Mouse (Mus musculus) mature B cell (primary cell): ENCODE data around the gene Prkag1.

Experiments
- in situ Hi-C: fragments of 300-500 bp; cut with MboI; formaldehyde crosslinking; loops from 2 replicates; pipeline ENCODE4 v1.14.3; 2019

The Prkag1 gene

DNA sequence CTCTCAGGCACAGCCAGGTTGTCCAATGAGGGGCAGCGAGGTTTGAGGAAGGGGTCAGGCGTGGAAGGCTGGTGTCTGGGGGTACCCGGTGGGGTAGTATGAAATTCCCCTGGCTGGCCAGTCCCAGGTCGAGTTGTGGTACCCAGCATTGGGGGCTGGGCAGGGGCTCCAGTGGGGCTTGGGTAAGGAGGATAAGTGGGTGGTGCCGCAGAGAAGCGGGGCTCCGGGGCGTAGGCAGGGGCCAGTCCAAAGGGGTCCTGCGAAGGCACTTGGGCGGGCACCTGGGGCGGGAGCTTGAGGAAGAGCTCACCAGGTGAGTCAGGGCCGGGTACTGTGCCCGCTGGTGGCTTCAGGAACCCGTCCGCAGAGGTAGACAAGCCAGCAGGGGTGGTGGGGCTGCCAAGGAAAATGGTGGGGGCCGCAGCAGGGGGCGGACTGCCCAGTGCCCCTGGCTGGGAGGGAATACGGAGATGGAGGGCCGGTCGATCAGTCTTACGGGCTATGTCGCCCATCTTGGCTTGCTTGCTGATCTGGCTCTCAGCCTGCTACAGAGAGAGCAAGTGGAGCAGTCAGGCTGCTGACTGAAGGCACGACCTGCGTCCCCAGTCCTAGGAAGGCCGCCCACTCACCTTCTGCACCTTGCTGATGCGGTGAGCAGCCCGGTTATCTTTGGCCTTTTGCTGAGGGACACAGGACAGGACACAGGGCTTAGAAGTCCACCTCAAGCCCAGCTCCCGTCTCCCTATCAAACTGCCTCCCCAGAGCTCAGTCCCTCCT, 22.0 kb upstream of the Prkag1 start:
- in situ Hi-C loops, result no loop called here

DNA sequence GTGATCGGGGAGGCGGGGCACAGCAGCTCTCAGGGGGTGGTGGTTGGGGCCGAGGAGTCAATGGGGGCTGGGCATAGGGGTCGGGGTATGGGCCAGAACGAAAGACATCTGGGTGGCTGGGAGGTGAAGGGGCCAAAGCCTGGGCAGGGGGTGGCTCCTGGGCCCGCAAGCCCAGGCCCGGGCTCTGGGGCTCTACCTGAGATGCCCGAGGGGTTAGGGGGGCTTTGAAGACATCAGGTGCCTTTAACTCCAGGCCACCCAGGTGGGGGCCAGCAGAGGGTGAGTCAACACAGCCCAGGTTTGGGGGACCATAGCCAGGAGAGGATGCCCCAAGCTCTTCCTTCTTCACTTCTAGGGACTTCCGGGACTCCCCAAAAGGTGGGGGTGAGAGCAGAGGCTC, 21.4 kb upstream of the Prkag1 start:
- in situ Hi-C loops, result no loop called here

DNA sequence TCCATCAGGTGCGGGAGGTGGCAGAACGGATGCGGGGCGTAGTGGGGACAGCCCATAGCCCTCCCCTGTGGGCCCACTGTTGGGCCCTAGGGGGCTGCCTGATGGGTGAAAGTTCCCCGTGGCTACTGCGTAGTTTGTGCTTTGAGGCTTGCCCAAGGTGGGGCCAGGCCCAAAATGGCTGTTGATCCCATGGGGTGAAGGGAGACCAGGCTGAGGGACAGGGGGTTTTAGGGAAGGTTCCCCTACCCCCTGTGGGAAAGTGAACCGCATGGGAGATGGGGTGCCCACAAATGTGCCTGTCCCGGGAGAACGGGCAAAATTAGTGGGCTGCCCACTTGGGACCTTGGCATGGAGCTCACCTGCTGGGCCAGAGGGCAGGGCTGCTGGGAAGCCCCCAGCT, 20.8 kb upstream of the Prkag1 start:
- in situ Hi-C loops, result no loop called here

- in situ Hi-C loops, result no loop called here
These were observed 20.0 kb upstream of the Prkag1 start for GRCm38 (mm10) chr15:98851229-98851818.

DNA sequence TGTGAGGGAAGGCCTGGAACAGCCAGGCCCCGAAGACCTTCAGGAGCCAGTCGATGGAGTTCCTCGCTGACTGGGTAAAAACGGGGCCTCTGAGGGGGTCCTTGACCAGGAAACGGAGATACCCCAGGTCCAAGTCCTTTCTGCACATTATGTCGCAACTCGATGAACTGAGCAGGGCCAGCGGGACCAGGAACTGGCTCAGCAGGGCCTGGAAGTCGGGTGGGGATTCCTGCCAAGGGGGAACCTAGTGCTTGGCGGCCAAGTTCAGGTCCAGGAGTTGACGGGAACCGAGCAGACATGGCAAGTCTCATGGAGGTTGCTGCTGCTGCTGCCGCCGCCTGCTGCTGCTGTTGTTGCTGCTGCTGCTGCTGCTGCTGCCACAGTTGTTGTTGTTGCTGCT, 19.3 kb upstream of the Prkag1 start:
- in situ Hi-C loops, result no loop called here

DNA sequence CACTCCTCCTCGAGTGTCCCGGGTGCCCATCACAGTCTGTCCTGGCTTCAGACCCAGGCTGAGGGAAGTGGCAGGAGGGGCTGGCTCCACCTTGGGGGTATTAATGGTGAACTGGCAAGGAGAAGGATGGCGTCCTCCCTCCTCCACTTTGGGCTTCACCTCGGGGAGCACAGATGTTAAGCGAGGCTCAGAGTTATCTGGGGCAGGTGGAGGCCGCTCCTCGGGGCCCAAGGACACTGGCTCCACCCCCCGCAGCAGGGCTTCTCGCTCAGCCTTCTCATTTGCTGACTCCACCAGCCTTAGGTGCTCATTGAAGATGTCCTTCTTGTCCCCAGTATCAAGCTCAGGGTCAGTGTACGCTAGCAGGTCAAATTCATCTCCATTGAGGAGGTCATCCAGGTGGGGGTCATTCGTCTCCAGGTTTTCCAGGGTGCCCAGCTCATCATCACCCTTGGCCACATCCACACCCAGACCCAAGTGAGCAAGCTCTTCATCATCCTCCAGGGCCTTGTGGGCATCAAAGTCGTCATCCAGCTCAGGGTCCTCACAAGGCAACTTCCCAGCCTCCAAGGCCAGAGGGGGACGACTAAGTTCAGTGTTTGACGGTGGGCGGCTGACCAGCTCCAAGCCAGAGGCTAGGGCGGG, 18.8 kb upstream of the Prkag1 start:
- in situ Hi-C loops, result no loop called here

GRCm38 (mm10) chr15:98849165-98849564, 17.8 kb upstream of the Prkag1 start:
- in situ Hi-C loops, result no loop called here

- in situ Hi-C loops, result no loop called here
These were observed 14.8 kb upstream of the Prkag1 start for GRCm38 (mm10) chr15:98846140-98846539.

DNA sequence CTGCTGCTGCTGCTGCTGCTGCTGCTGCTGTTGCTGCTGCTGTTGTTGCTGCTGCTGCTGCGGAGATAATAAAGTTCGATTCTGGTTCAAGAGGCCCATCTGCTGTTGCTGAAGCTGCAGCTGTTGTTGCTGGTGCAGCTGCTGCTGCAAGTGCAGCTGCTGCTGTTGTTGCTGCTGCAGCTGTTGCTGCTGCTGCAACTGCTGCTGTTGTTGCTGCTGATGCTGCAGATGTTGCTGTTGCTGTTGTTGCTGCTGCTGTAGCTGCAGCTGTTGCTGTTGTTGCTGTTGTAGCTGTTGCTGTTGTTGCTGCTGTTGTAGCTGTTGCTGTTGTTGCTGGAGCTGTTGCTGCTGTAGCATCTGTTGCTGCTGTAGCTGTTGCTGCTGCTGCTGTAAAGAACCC, 13.8 kb upstream of the Prkag1 start:
- in situ Hi-C loops, result no loop called here

- in situ Hi-C loops, result no loop called here
These were observed 12.4 kb upstream of the Prkag1 start for GRCm38 (mm10) chr15:98843595-98844223.

- in situ Hi-C loops, result no loop called here
These were observed 8.6 kb upstream of the Prkag1 start for GRCm38 (mm10) chr15:98839671-98840585.

DNA sequence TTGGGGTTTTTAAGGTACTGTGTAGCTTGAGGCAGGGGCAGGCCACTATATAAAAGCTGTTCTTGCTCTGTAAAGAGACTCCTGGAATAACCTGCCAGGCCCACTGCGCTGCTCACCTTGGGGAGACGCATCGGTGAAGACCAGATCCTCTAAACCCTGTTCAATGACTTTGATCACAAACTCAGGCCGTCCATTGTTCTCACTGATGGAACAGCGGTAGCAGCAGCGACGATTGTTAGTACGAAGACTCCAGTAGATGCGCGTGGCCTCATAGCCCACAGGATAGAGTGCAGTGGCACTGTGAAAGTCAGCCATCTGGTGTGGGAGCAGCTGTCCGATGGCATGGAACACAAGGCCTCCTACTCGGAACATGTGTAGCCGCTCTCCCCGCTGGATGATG, 7.8 kb upstream of the Prkag1 start:
- in situ Hi-C loops, result no loop called here

GRCm38 (mm10) chr15:98837743-98838103, 6.4 kb upstream of the Prkag1 start:
- in situ Hi-C loops, result no loop called here

DNA sequence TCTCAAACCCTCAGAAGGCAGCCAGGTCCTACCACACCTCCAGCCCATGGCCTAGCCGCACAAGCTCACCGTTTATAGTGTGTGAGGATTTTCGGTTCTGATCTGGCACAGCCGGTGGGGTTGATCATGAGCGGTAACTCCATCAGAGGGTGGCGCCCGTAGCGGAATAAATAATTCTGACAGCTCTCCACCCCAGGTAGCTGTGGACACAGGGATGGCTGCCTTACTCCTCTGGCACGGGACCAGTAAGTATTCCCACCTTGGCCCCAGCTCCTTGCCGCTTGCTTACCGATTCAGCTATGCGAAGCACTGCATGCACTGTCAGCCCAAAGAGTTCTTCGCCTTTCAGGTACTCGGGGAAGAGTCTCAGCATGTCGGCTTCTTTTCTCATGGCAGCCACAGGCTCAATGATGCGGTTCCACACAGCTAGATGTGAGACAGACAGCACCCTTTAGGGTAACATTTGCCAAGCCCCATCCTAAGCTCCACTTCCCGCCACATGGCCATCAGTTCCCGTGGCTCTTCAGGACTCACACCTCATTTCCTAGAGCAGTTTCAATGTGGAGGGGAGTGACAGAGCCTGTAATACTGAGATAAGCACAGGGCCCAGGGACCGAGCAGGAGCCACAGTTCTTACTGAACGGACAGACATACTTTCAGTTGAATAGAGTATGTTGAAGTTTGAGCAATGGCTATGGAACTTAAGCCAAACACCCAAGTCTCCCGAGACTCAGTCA, 5.9 kb upstream of the Prkag1 start:
- in situ Hi-C loops, result no loop called here

- in situ Hi-C loops, result no loop called here
These were observed 4.0 kb upstream of the Prkag1 start for GRCm38 (mm10) chr15:98835291-98835690.

DNA sequence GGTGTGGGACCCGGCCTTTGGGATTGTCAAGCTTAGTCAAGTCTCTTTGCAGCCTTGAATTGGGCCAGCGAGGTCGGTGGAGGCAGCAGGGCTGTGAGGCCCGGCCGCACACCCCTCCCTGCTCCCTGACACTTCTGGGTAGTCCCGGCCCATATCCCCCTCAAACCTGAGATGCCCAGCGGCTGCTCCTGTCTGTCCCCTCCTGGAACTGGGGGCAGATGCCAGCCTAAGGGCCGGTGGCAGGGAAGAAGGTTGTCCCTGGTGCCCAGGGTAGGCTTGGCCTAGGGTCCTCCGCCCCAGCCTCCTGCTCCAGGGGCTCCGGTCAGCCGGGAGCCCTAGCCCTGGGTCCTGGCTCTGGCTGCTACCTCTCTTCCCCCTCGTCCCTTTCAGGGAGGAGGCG, 2.7 kb upstream of the Prkag1 start:
- in situ Hi-C loops, result no loop called here

DNA sequence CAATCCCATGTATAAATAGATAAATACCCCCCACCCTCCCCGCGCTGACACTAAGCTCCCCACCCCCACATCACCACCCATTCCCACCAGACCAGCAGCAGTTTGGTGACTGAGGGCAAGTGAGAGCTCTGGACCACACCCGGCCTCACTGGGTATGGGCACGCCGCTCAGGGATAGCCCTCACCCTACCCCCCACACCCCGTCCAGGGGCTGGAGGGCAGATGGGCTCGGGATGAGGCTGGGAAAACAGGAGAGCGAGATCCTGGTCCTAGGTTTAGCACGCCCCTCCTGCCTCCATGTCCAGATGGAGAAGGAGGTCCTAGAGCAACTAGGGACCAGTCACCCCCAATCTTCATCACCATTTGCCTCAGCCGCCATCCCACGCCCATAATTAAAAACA, 2.0 kb upstream of the Prkag1 start:
- in situ Hi-C loops, result no loop called here

DNA sequence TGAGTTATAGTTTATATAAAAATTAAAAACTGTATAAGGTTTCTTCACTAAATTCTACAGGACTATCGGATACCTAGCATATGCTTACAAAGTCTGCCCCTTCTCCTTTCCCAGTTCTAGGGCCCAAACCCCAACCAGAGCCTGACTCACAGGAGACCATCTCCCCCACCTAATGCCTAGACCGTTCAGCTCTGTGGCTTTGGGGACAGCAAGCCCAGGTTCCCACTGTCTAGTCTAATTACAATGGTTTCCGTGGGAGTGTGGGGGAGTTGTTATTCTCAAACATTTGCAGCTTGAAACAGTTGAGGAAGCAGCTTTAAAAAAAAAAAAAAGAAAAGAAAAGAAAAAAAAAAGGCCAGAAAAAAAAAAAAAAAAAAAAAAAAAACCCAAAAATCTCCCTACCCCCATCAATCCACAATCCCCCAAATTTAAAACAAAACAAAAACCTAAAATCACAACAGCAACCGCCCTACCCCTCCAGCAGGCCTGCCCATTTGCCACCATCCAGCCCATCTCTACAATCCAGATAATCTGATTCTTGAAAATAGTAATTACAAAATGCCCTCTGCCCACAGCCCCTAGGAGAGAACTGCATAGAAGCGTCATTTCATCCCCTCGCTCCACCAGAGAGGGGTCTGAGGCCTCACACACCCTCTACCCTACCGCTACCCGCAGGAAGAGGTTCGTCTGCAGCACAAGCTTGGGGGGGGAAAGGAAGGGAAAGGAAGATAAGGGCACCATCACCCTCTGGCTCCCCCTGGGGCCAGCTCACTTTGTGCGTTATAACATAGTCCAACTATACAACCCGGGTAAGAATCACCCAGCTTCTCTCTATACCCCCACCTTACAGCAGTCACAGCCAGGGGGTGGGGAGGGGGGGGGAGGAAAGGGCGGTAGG, 1.1 kb upstream of the Prkag1 start:
- in situ Hi-C loops, result no loop called here

DNA sequence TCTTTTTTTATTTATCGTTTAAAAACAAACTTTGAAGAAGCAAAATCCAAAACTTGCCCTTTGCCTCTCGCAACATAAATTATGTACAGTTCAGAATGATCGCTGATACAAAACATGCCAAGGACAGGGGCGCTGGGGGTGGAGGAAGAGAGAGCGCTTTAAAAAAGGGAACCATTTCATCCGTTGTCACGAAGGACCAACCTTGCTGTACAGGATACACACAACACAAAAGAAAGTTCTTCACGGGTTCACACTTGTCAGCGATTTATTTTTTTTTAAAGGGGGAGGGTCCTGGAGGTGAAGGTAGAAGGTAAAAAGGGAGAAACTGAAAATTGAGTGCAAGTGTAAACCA, 339 bp upstream of the Prkag1 start:
- in situ Hi-C loops, result no loop called here

DNA sequence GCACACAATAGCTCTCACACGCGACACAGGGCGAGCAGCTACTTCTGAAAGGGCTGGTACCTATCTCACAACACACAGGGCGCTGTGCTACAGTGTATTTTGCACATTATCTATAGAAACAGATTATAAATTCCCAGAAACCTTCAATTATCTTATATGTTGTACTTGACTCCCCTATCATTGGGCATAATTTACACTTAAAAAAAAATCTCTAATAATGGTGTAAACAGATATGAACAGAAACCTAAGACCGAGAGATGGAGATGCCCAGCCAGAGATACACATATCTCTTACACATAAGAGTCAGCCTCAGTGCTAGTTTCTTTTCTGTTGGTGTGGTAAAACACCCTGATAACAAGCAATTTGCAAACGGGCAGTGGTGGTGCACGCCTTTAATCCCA, 3.7 kb downstream of the Prkag1 start:
- in situ Hi-C loops, result no loop called here
